Mouse (Mus musculus): ENCODE results near the gene Drg2.

- TF ChIP-seq POLR2A (IDR thresholded peaks at IDR 0.05; ENCODE audit: borderline replicate concordance, low read depth, low read length), result no peak
- TF ChIP-seq CTCF (IDR thresholded peaks at IDR 0.05; ENCODE audit: low read depth, low read length), result no peak
Observed at GRCm38 (mm10) chr11:60514941-60515340, 60.5 kb downstream of the Drg2 start.
